14 mouse cellular contexts compared by ENCODE assay signal in genomic region chr19:11414084-11414483, GRCm38 (mm10).
A peak's percentile ranks its signal among the peaks of the same experiment; 100 is the strongest.
DNase-seq lines count a peak whose midpoint lies in the region.
"Had no signal": no experiment of that assay in that cellular context is flagged by ENCODE, and none has a peak within 500 bp of the region (broad histone marks: within the 10 kb centered on the region; RNA-seq: fewer than 3 reads in every experiment).

No protein-coding gene starts in this region.

- peak; percentile 72 for DNase-seq in heart, adult 11 months
- DNase-seq in heart, adult 9 months (ENCODE audit: low spot score in 2 of 2), result no peak
- peak; percentile 20 for DNase-seq in thymus, postnatal 14 days
- no peak for DNase-seq in thymus, adult 18-20 months
- DNase-seq in induced T-regulatory cell, adult 2 months (ENCODE audit: low read depth), result peak; percentile 59
- no peak for DNase-seq in layer of hippocampus, adult 11-12 months (ENCODE audit: low spot score)
- DNase-seq in lung, adult 18-20 months, result no peak
- DNase-seq: adrenal gland, postnatal 14 days; B cell, adult 2 months; cerebellum, adult 2 months; cerebellum, postnatal 10 days; gastrocnemius, postnatal 36 days; heart, adult 18-20 months; heart, postnatal 14 days had no signal

Comparison
In these comparisons a context has a peak if more than half of its experiments do, and no peak if none do; other contexts are left out.
1. DNase-seq: peak in heart, adult 11 months (single experiment), thymus, postnatal 14 days (single experiment) and induced T-regulatory cell, adult 2 months (single experiment); none in heart, adult 9 months (0 of 2), thymus, adult 18-20 months (0 of 2), layer of hippocampus, adult 11-12 months (single experiment) and lung, adult 18-20 months (0 of 2).